Mouse (Mus musculus) hindbrain, embryonic 14.5 days (tissue): ENCODE results near the gene Ugt2b37. TPM values are rescaled to one million over a fixed set of nuclear protein-coding genes. Genes with fewer than 3 reads are reported as not detected.
"Not testable (repeated sequence)": the region's sequence is repeated elsewhere in the genome, so short reads cannot be mapped to it uniquely, and the experiment has no call there.

Experiments
- ATAC-seq: fragments of 200-750 bp; cut with Nextera tagmentation; 2 replicates; pipeline ENCODE4 v1.8.0; 2017; ENCODE audit warnings: moderate number of reproducible peaks, mild to moderate bottlenecking, moderate TSS enrichment, moderate library complexity; ENCODE audit not compliant: low FRiP score
- DNase-seq: peaks from one replicate; pipeline ENCODE4 v3.0.0-alpha.2; 2015; ENCODE audit warnings: low spot score
- H3K27ac ChIP-seq: fragments of 300-500 bp; sonication (generic); 2 replicates; pipeline ENCODE4 v1.5.1; 2014; ENCODE audit warnings: mild to moderate bottlenecking, moderate library complexity
- H3K27me3 ChIP-seq: fragments of 300-500 bp; sonication (generic); 2 replicates; pipeline ENCODE4 v1.6.1; 2014; ENCODE audit warnings: mild to moderate bottlenecking, low read length, mixed read lengths; ENCODE audit not compliant: control insufficient read depth, insufficient read depth
- H3K36me3 ChIP-seq: fragments of 300-500 bp; sonication (generic); replicated peaks from 2 replicates; pipeline ENCODE4 v1.6.1; 2014; ENCODE audit not compliant: control insufficient read depth, insufficient read depth
- H3K4me1 ChIP-seq: fragments of 300-500 bp; sonication (generic); replicated peaks from 2 replicates; pipeline ENCODE4 v1.6.1; 2014; ENCODE audit warnings: antibody characterized with exemption, low read length, mixed read lengths; ENCODE audit not compliant: control insufficient read depth, insufficient read depth
- H3K4me2 ChIP-seq: fragments of 300-500 bp; sonication (generic); replicated peaks from 2 replicates; pipeline ENCODE4 v1.6.1; 2014; ENCODE audit warnings: mild to moderate bottlenecking, moderate library complexity
- H3K4me3 ChIP-seq: fragments of 300-500 bp; sonication (generic); replicated peaks from 2 replicates; pipeline ENCODE4 v1.5.1; 2014; ENCODE audit warnings: mild to moderate bottlenecking, low read length
- H3K9ac ChIP-seq: fragments of 300-500 bp; sonication (generic); 2 replicates; pipeline ENCODE4 v1.6.1; 2014
- H3K9me3 ChIP-seq: fragments of 300-500 bp; sonication (generic); 2 replicates; pipeline ENCODE4 v1.6.1; 2016; ENCODE audit warnings: low read length; ENCODE audit not compliant: control insufficient read depth
- WGBS: fragments of 180-500 bp; shearing (Covaris S2); extraction: QIAGEN DNeasy Blood & Tissue Kit; methylation state at CpG from one replicate; pipeline ENCODE4 v1.1.7; 2014; 5-methylcytosine and 5-hydroxymethylcytosine counted together
- polyA plus RNA-seq: library from polyadenylated mRNA; unstranded; fragments of >200 nt; fragmentation: Nextera tagmentation; extraction: Ambion mirVana; gene quantifications from 2 replicates; pipeline ENCODE4 v1.2.1, GENCODE M21; 2014

Gene Ugt2b37
- not detected in 2 replicates for polyA plus RNA-seq

GRCm38 (mm10) chr5:87254676-87255075 is at the start of gene Ugt2b37:
Gene Ugt2b37, minus strand, starts transcription at chr5:87254804.
- not testable (repeated sequence) for H3K27ac ChIP-seq, DNase-seq, H3K9ac ChIP-seq, H3K4me3 ChIP-seq, H3K4me1 ChIP-seq, H3K27me3 ChIP-seq, ATAC-seq, H3K36me3 ChIP-seq, H3K9me3 ChIP-seq, H3K4me2 ChIP-seq
- 75% methylated on average over 3 of the region's 3 CpGs for WGBS

- not testable (repeated sequence) for H3K4me3 ChIP-seq, H3K27me3 ChIP-seq, H3K9ac ChIP-seq, H3K9me3 ChIP-seq, H3K4me1 ChIP-seq, ATAC-seq, H3K36me3 ChIP-seq, H3K4me2 ChIP-seq, DNase-seq, H3K27ac ChIP-seq
- 89% methylated on average over 4 of the region's 4 CpGs for WGBS
These were observed 31.6 kb upstream of the Ugt2b37 start for GRCm38 (mm10) chr5:87286180-87286579.

DNA sequence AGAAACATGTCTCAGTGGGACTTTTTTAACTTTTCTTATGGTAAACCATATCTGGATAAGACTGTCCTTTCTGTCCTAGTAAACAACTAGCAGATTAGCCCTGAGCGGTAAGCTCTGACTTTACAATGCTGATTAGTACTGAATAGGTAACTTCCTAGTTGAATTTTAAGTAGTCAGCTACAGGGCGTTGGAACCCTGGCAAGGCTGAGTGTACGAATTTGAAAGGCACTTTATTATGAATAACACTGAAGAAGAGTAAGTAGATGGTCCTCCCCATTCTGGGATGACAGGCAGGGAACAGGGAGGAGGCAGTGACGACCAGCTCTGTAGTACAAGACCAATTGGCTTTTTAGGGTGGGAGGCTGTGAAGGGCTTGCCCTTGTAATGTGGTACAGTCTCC is 21.4 kb upstream of the Ugt2b37 start:
- not testable (repeated sequence) for ATAC-seq, H3K4me1 ChIP-seq, H3K4me2 ChIP-seq, H3K36me3 ChIP-seq, H3K27ac ChIP-seq, H3K9ac ChIP-seq, H3K4me3 ChIP-seq, H3K9me3 ChIP-seq, DNase-seq, H3K27me3 ChIP-seq
- WGBS, result 85% methylated on average over 4 of the region's 4 CpGs

- no peak for ATAC-seq
- 93% methylated on average over 6 of the region's 6 CpGs for WGBS
These were observed 21.0 kb upstream of the Ugt2b37 start for GRCm38 (mm10) chr5:87275581-87275980.

DNA sequence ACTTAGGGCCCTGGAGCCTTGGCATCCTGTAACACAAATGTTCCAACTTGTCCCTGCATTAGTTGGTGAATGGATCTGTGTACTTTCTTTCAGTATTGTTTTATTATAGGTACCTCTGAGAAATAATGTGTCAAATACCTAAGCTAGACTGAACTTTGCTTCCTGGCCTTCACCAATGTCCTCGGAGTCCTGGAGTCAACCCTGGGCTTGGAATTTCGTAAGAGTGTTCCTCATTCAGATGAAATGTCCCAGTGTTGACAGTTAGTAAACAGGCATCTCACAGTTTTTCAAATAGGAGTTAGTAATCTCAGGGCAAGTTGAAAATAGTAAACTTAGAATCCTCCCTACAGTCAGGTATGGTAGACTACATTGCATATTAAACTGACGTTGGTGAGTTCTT is 1.2 kb upstream of the Ugt2b37 start:
- 89% methylated on average over 3 of the region's 3 CpGs for WGBS
- no peak overlapping the region for H3K27ac ChIP-seq
- H3K4me2 ChIP-seq, result no peak overlapping the region
- no peak overlapping the region for H3K4me3 ChIP-seq
- H3K9me3 ChIP-seq, result no peaks in the 10 kb centered on the region
- ATAC-seq, result no peak
- no peaks in the 10 kb centered on the region for H3K36me3 ChIP-seq
- no peaks in the 10 kb centered on the region for H3K27me3 ChIP-seq
- no peaks in the 10 kb centered on the region for H3K4me1 ChIP-seq
- H3K9ac ChIP-seq, result no peak overlapping the region
- no peak for DNase-seq

More at GRCm38 (mm10) chr5:87275581-87275980, 21.0 kb upstream of the Ugt2b37 start:
- Histone ChIP-seq H3K9ac (no peak overlapping the region), H3K36me3 (no peaks in the 10 kb centered on the region), H3K27me3 (no peaks in the 10 kb centered on the region), H3K9me3 (no peaks in the 10 kb centered on the region), H3K4me2 (no peak overlapping the region), H3K4me3 (no peak overlapping the region), H3K27ac (no peak overlapping the region), H3K4me1 (no peaks in the 10 kb centered on the region)
- DNase-seq, result no peak

- not testable (repeated sequence) for H3K9me3 ChIP-seq, H3K27me3 ChIP-seq, ATAC-seq, H3K27ac ChIP-seq, H3K4me3 ChIP-seq, H3K36me3 ChIP-seq, H3K4me2 ChIP-seq, H3K9ac ChIP-seq, H3K4me1 ChIP-seq, DNase-seq
These were observed 12.5 kb downstream of the Ugt2b37 start for GRCm38 (mm10) chr5:87242140-87242539.

- H3K27me3 ChIP-seq, H3K4me3 ChIP-seq, DNase-seq, H3K36me3 ChIP-seq, H3K4me2 ChIP-seq, H3K27ac ChIP-seq, H3K4me1 ChIP-seq, H3K9ac ChIP-seq, ATAC-seq, H3K9me3 ChIP-seq: not testable (repeated sequence)
- 84% methylated on average over 2 of the region's 2 CpGs for WGBS
These were observed 58.2 kb downstream of the Ugt2b37 start for GRCm38 (mm10) chr5:87196430-87196829.

Other genes starting within 250 kb of the Ugt2b37 start
- 0.18 TPM in 1 of 2 replicates, not detected in the other for gene Ugt2b36, start 162.2 kb downstream of the Ugt2b37 start, polyA plus RNA-seq
- gene Ugt2b5, start 114.5 kb downstream of the Ugt2b37 start, polyA plus RNA-seq, result not detected in 2 replicates
- not detected in 2 replicates for gene Ugt2a3, start 82.4 kb upstream of the Ugt2b37 start, polyA plus RNA-seq
- not detected in 2 replicates for gene Ugt2b38, start 169.4 kb upstream of the Ugt2b37 start, polyA plus RNA-seq
- gene Ugt2a2, start 227.5 kb upstream of the Ugt2b37 start, polyA plus RNA-seq, result not detected in 2 replicates
- not detected in 2 replicates for gene Gm43638, start 232.0 kb upstream of the Ugt2b37 start, polyA plus RNA-seq
- gene Ugt2a1, start 236.1 kb upstream of the Ugt2b37 start, polyA plus RNA-seq, result not detected in 2 replicates